Mouse (Mus musculus): ENCODE results near the gene Donson.
A peak's percentile ranks its signal among the peaks of the same experiment; 100 is the strongest.

DNA sequence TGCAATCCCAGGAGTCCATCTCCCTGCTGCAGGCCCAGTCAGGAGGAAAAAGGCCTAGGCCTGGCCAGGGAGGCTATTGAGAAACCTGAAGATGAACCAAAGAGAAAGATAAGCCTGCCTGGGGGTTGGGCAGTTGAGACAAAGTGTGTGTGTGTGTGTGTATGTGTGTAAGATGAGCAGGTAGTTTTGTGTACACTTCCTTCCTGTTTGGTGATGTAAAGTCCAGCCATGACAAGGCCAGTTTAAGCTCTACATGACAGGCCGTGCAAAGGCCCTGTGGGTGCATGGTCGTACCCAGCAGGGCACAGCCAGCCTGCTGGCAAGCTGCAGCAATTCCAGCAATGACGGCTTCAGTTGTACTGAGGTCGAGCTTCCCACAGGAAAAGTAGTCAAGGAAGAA is 58.8 kb downstream of the Donson start:
- no peak for TF ChIP-seq USF1 (IDR thresholded peaks at IDR 0.05; ENCODE audit: low read depth, low read length)
- 0 out of 2 replicates have a peak, but pooled peaks have one; percentile 8 for TF ChIP-seq POLR2A (IDR thresholded peaks at IDR 0.05; ENCODE audit: low read depth, low read length)
- no peak for TF ChIP-seq SIN3A (IDR thresholded peaks at IDR 0.05; ENCODE audit: low read length)
- no peak for TF ChIP-seq HCFC1 (IDR thresholded peaks at IDR 0.05; ENCODE audit: low read depth, low read length)
- TF ChIP-seq CTCF (conservative IDR thresholded peaks at IDR 0.05 in 1 of 2, IDR thresholded peaks at IDR 0.05 in 1 of 2; ENCODE audit: low read depth in 2 of 2, low read length in 2 of 2) = no peak
- TF ChIP-seq MAX (IDR thresholded peaks at IDR 0.05; ENCODE audit: low read length) = no peak
- TF ChIP-seq NELFE (IDR thresholded peaks at IDR 0.05; ENCODE audit: low read depth, low read length) = no peak
- TF ChIP-seq ELF1 (IDR thresholded peaks at IDR 0.05; ENCODE audit: low read depth, low read length) = no peak
- TF ChIP-seq ZNF384 (IDR thresholded peaks at IDR 0.05; ENCODE audit: low read depth, low read length) = no peak
- TF ChIP-seq GABPA (IDR thresholded peaks at IDR 0.05; ENCODE audit: insufficient replicate concordance, low read depth, low read length) = no peak

Measured in CH12.LX (cell line).